Mouse (Mus musculus): ENCODE measurements around the gene Hspa1a. TPM values are rescaled to one million over a fixed set of nuclear protein-coding genes. Genes with fewer than 3 reads are reported as not detected.
"Not testable (repeated sequence)": the region's sequence is repeated elsewhere in the genome, so short reads cannot be mapped to it uniquely, and the experiment has no call there.

The Hspa1a gene
- polyA plus RNA-seq, 1 experiment from 2014 or later, result 4.9 TPM

GRCm38 (mm10) chr17:35015296-35015695 is 43.3 kb upstream of the Hspa1a start:
- no peak overlapping the region for H3K27ac ChIP-seq (ENCODE audit: low read length)
- H3K9me3 ChIP-seq (ENCODE audit: control insufficient read depth, low read depth, low read length), result no peaks in the 10 kb centered on the region
- WGBS, result 91% methylated on average over 16 of the region's 16 CpGs
- no peak overlapping the region for H3K9ac ChIP-seq (replicated peaks; ENCODE audit: low read depth, low read length)
- ATAC-seq (ENCODE audit: insufficient number of reproducible peaks, insufficient read depth, low FRiP score, low read depth), result no peak
- H3K27me3 ChIP-seq (ENCODE audit: control insufficient read depth, insufficient read depth, low read length), result no peaks in the 10 kb centered on the region
- no peaks in the 10 kb centered on the region for H3K4me1 ChIP-seq (ENCODE audit: control insufficient read depth, insufficient read depth, low read length)
- H3K4me3 ChIP-seq (ENCODE audit: low read depth, low read length), result no peak overlapping the region
- peaks cover 60% of the 10 kb centered on the region for H3K36me3 ChIP-seq (ENCODE audit: control insufficient read depth, insufficient read depth, low read length)
- no peak overlapping the region for H3K4me2 ChIP-seq (replicated peaks; ENCODE audit: low read depth, low read length)

- H3K27ac ChIP-seq (ENCODE audit: low read length), result no peak overlapping the region
- H3K9me3 ChIP-seq (ENCODE audit: control insufficient read depth, low read depth, low read length), result no peaks in the 10 kb centered on the region
- H3K4me3 ChIP-seq (ENCODE audit: low read depth, low read length), result no peak overlapping the region
- no peak overlapping the region for H3K9ac ChIP-seq (replicated peaks; ENCODE audit: low read depth, low read length)
- H3K4me1 ChIP-seq (ENCODE audit: control insufficient read depth, insufficient read depth, low read length), result no peaks in the 10 kb centered on the region
- no peaks in the 10 kb centered on the region for H3K27me3 ChIP-seq (ENCODE audit: control insufficient read depth, insufficient read depth, low read length)
- 82% methylated on average over 6 of the region's 6 CpGs for WGBS
- no peak overlapping the region for H3K4me2 ChIP-seq (replicated peaks; ENCODE audit: low read depth, low read length)
- no peak for ATAC-seq (ENCODE audit: insufficient number of reproducible peaks, insufficient read depth, low FRiP score, low read depth)
- peaks cover 67% of the 10 kb centered on the region for H3K36me3 ChIP-seq (ENCODE audit: control insufficient read depth, insufficient read depth, low read length)
Observed at GRCm38 (mm10) chr17:35013221-35013620, 41.3 kb upstream of the Hspa1a start.

- Histone ChIP-seq H3K4me2 (replicated peaks; ENCODE audit: low read depth, low read length) (no peak overlapping the region), H3K36me3 (ENCODE audit: control insufficient read depth, insufficient read depth, low read length) (peaks cover 74% of the 10 kb centered on the region), H3K9ac (replicated peaks; ENCODE audit: low read depth, low read length) (no peak overlapping the region), H3K27ac (ENCODE audit: low read length) (no peak overlapping the region), H3K27me3 (ENCODE audit: control insufficient read depth, insufficient read depth, low read length) (no peaks in the 10 kb centered on the region), H3K4me1 (ENCODE audit: control insufficient read depth, insufficient read depth, low read length) (no peaks in the 10 kb centered on the region), H3K4me3 (ENCODE audit: low read depth, low read length) (no peak overlapping the region), H3K9me3 (ENCODE audit: control insufficient read depth, low read depth, low read length) (no peaks in the 10 kb centered on the region)
- no peak for ATAC-seq (ENCODE audit: insufficient number of reproducible peaks, insufficient read depth, low FRiP score, low read depth)
- 78% methylated on average over 13 of the region's 13 CpGs for WGBS
Observed at GRCm38 (mm10) chr17:35012430-35012829, 40.5 kb upstream of the Hspa1a start.

GRCm38 (mm10) chr17:35011440-35011839 is 39.5 kb upstream of the Hspa1a start:
- no peaks in the 10 kb centered on the region for H3K27me3 ChIP-seq (ENCODE audit: control insufficient read depth, insufficient read depth, low read length)
- ATAC-seq (ENCODE audit: insufficient number of reproducible peaks, insufficient read depth, low FRiP score, low read depth), result no peak
- peaks cover 82% of the 10 kb centered on the region for H3K36me3 ChIP-seq (ENCODE audit: control insufficient read depth, insufficient read depth, low read length)
- no peaks in the 10 kb centered on the region for H3K4me1 ChIP-seq (ENCODE audit: control insufficient read depth, insufficient read depth, low read length)
- 91% methylated on average over 8 of the region's 8 CpGs for WGBS
- H3K4me2 ChIP-seq (replicated peaks; ENCODE audit: low read depth, low read length), result no peak overlapping the region
- no peak overlapping the region for H3K9ac ChIP-seq (replicated peaks; ENCODE audit: low read depth, low read length)
- no peak overlapping the region for H3K27ac ChIP-seq (ENCODE audit: low read length)
- no peaks in the 10 kb centered on the region for H3K9me3 ChIP-seq (ENCODE audit: control insufficient read depth, low read depth, low read length)
- no peak overlapping the region for H3K4me3 ChIP-seq (ENCODE audit: low read depth, low read length)

- no peak overlapping the region for H3K27ac ChIP-seq (ENCODE audit: low read length)
- no peak overlapping the region for H3K4me2 ChIP-seq (replicated peaks; ENCODE audit: low read depth, low read length)
- H3K36me3 ChIP-seq (ENCODE audit: control insufficient read depth, insufficient read depth, low read length), result peaks cover 79% of the 10 kb centered on the region
- H3K4me3 ChIP-seq (ENCODE audit: low read depth, low read length), result no peak overlapping the region
- no peaks in the 10 kb centered on the region for H3K4me1 ChIP-seq (ENCODE audit: control insufficient read depth, insufficient read depth, low read length)
- no peak overlapping the region for H3K9ac ChIP-seq (replicated peaks; ENCODE audit: low read depth, low read length)
- no peaks in the 10 kb centered on the region for H3K27me3 ChIP-seq (ENCODE audit: control insufficient read depth, insufficient read depth, low read length)
- no peak for ATAC-seq (ENCODE audit: insufficient number of reproducible peaks, insufficient read depth, low FRiP score, low read depth)
- H3K9me3 ChIP-seq (ENCODE audit: control insufficient read depth, low read depth, low read length), result no peaks in the 10 kb centered on the region
- WGBS, result 89% methylated on average over 7 of the region's 7 CpGs
Observed at GRCm38 (mm10) chr17:35009586-35009985, 37.6 kb upstream of the Hspa1a start.

- Histone ChIP-seq H3K36me3 (ENCODE audit: control insufficient read depth, insufficient read depth, low read length) (peaks cover 64% of the 10 kb centered on the region), H3K27ac (ENCODE audit: low read length) (no peak overlapping the region), H3K4me2 (replicated peaks; ENCODE audit: low read depth, low read length) (no peak overlapping the region), H3K27me3 (ENCODE audit: control insufficient read depth, insufficient read depth, low read length) (no peaks in the 10 kb centered on the region), H3K4me3 (ENCODE audit: low read depth, low read length) (no peak overlapping the region), H3K4me1 (ENCODE audit: control insufficient read depth, insufficient read depth, low read length) (peaks cover 11% of the 10 kb centered on the region), H3K9me3 (ENCODE audit: control insufficient read depth, low read depth, low read length) (no peaks in the 10 kb centered on the region), H3K9ac (replicated peaks; ENCODE audit: low read depth, low read length) (no peak overlapping the region)
- 94% methylated on average over 7 of the region's 7 CpGs for WGBS
- ATAC-seq (ENCODE audit: insufficient number of reproducible peaks, insufficient read depth, low FRiP score, low read depth), result no peak
Observed at GRCm38 (mm10) chr17:35007387-35007991, 35.5 kb upstream of the Hspa1a start.

- Histone ChIP-seq H3K4me1 (ENCODE audit: control insufficient read depth, insufficient read depth, low read length) (peaks cover 15% of the 10 kb centered on the region), H3K36me3 (ENCODE audit: control insufficient read depth, insufficient read depth, low read length) (peaks cover 48% of the 10 kb centered on the region)
- not testable (repeated sequence) for H3K9ac ChIP-seq (replicated peaks; ENCODE audit: low read depth, low read length); H3K27ac ChIP-seq (ENCODE audit: low read length); H3K9me3 ChIP-seq (ENCODE audit: control insufficient read depth, low read depth, low read length); H3K4me2 ChIP-seq (replicated peaks; ENCODE audit: low read depth, low read length); H3K27me3 ChIP-seq (ENCODE audit: control insufficient read depth, insufficient read depth, low read length); ATAC-seq (ENCODE audit: insufficient number of reproducible peaks, insufficient read depth, low FRiP score, low read depth); H3K4me3 ChIP-seq (ENCODE audit: low read depth, low read length)
- 95% methylated on average over 4 of the region's 5 CpGs for WGBS
Observed at GRCm38 (mm10) chr17:35005902-35006301, 33.9 kb upstream of the Hspa1a start.

- Histone ChIP-seq H3K4me1 (ENCODE audit: control insufficient read depth, insufficient read depth, low read length) (peaks cover 15% of the 10 kb centered on the region), H3K36me3 (ENCODE audit: control insufficient read depth, insufficient read depth, low read length) (peaks cover 41% of the 10 kb centered on the region), H3K27me3 (ENCODE audit: control insufficient read depth, insufficient read depth, low read length) (no peaks in the 10 kb centered on the region), H3K4me3 (ENCODE audit: low read depth, low read length) (no peak overlapping the region), H3K9me3 (ENCODE audit: control insufficient read depth, low read depth, low read length) (no peaks in the 10 kb centered on the region), H3K4me2 (replicated peaks; ENCODE audit: low read depth, low read length) (no peak overlapping the region), H3K27ac (ENCODE audit: low read length) (no peak overlapping the region), H3K9ac (replicated peaks; ENCODE audit: low read depth, low read length) (no peak overlapping the region)
- WGBS, result 94% methylated on average over 10 of the region's 10 CpGs
- ATAC-seq (ENCODE audit: insufficient number of reproducible peaks, insufficient read depth, low FRiP score, low read depth), result no peak
Observed at GRCm38 (mm10) chr17:35005158-35005557, 33.2 kb upstream of the Hspa1a start.

GRCm38 (mm10) chr17:35004075-35004717 is 32.2 kb upstream of the Hspa1a start:
- no peaks in the 10 kb centered on the region for H3K27me3 ChIP-seq (ENCODE audit: control insufficient read depth, insufficient read depth, low read length)
- H3K4me3 ChIP-seq (ENCODE audit: low read depth, low read length), result no peak overlapping the region
- ATAC-seq (ENCODE audit: insufficient number of reproducible peaks, insufficient read depth, low FRiP score, low read depth), result no peak
- peaks cover 18% of the 10 kb centered on the region for H3K4me1 ChIP-seq (ENCODE audit: control insufficient read depth, insufficient read depth, low read length)
- H3K27ac ChIP-seq (ENCODE audit: low read length), result no peak overlapping the region
- no peaks in the 10 kb centered on the region for H3K9me3 ChIP-seq (ENCODE audit: control insufficient read depth, low read depth, low read length)
- 92% methylated on average over 17 of the region's 17 CpGs for WGBS
- peaks cover 41% of the 10 kb centered on the region for H3K36me3 ChIP-seq (ENCODE audit: control insufficient read depth, insufficient read depth, low read length)
- no peak overlapping the region for H3K4me2 ChIP-seq (replicated peaks; ENCODE audit: low read depth, low read length)
- no peak overlapping the region for H3K9ac ChIP-seq (replicated peaks; ENCODE audit: low read depth, low read length)

Data from stomach, embryonic 14.5 days (tissue).